Mouse (Mus musculus) C2C12 (cell line): Measurements from ENCODE around the gene Fam198a. TPM values are rescaled to one million over a fixed set of nuclear protein-coding genes. Genes with fewer than 3 reads are reported as not detected.

Source experiments
- H3K27me3 ChIP-seq: one replicate; pipeline ENCODE4 v1.6.1; 2011; ENCODE audit not compliant: control insufficient read depth, insufficient read depth, insufficient read length
- H3K36me3 ChIP-seq: one replicate; pipeline ENCODE4 v1.6.1; 2011; ENCODE audit not compliant: control insufficient read depth, insufficient read depth
- H3K4me3 ChIP-seq: one replicate; pipeline ENCODE4 v1.5.1; 2011; ENCODE audit warnings: mild to moderate bottlenecking, control low read depth; ENCODE audit not compliant: poor library complexity, insufficient read depth, severe bottlenecking
- H3K79me2 ChIP-seq: one replicate; pipeline ENCODE4 v1.6.1; 2011; ENCODE audit not compliant: control insufficient read depth, insufficient read depth
- H3K79me3 ChIP-seq: one replicate; pipeline ENCODE4 v1.6.1; 2011; ENCODE audit warnings: low read depth, control low read depth
- H3ac ChIP-seq: one replicate; pipeline ENCODE3; 2011; ENCODE audit warnings: low read depth; ENCODE audit not compliant: control insufficient read depth, insufficient read length
- CEBPB ChIP-seq: IDR thresholded peaks from one replicate; pipeline ENCODE4 v1.6.1; 2011; ENCODE audit warnings: low read depth, mild to moderate bottlenecking, control low read depth, moderate library complexity
- CTCF ChIP-seq: IDR thresholded peaks from one replicate; pipeline ENCODE4 v1.5.1; 2011; ENCODE audit not compliant: control insufficient read depth, insufficient read depth, insufficient read length
- FOSL1 ChIP-seq: IDR thresholded peaks from one replicate; pipeline ENCODE4 v1.8.0; 2011; ENCODE audit warnings: mild to moderate bottlenecking, low read length; ENCODE audit not compliant: poor library complexity, insufficient read depth, severe bottlenecking
- MAX ChIP-seq: IDR thresholded peaks from one replicate; pipeline ENCODE4 v1.6.1; 2011; ENCODE audit warnings: mild to moderate bottlenecking, control low read depth
- MYOD1 ChIP-seq: IDR thresholded peaks from one replicate; pipeline ENCODE4 v1.6.1; 2011; ENCODE audit warnings: low read depth; ENCODE audit not compliant: control insufficient read depth, insufficient read length
- MYOG ChIP-seq: IDR thresholded peaks from one replicate; pipeline ENCODE4 v1.6.1; 2011; ENCODE audit not compliant: control insufficient read depth, insufficient read length; ENCODE audit errors: extremely low read depth
- USF1 ChIP-seq: IDR thresholded peaks from one replicate; pipeline ENCODE4 v1.6.1; 2011; ENCODE audit warnings: low read depth, mild to moderate bottlenecking, control low read depth, moderate library complexity
- polyA plus RNA-seq: library from polyadenylated mRNA; unstranded; fragments of >200 nt; fragmentation: generic; extraction: Trizol; gene quantifications from one replicate; pipeline ENCODE4 v1.2.1, GENCODE M21; 2012; ENCODE audit warnings: missing spikeins

Gene Fam198a
- polyA plus RNA-seq, 1 experiment: not detected

- H3K79me2 ChIP-seq: no peaks in the 10 kb centered on the region
- H3K79me3 ChIP-seq: no peaks in the 10 kb centered on the region
- no peak overlapping the region for H3K4me3 ChIP-seq
- peaks cover 24% of the 10 kb centered on the region for H3K27me3 ChIP-seq
- no peaks in the 10 kb centered on the region for H3K36me3 ChIP-seq
- TF ChIP-seq CEBPB: no peak
- TF ChIP-seq CTCF: no peak
- TF ChIP-seq FOSL1: no peak
- TF ChIP-seq MYOG: no peak
- H3ac ChIP-seq: no peak overlapping the region
Observed at GRCm38 (mm10) chr9:121934856-121935255, 15.9 kb upstream of the Fam198a start.

GRCm38 (mm10) chr9:121936952-121937351 is 13.8 kb upstream of the Fam198a start:
- no peak overlapping the region for H3K4me3 ChIP-seq
- TF ChIP-seq MAX (no peak), CTCF (no peak), MYOD1 (no peak), CEBPB (no peak), USF1 (no peak), FOSL1 (no peak), MYOG (no peak)
- no peak overlapping the region for H3ac ChIP-seq

GRCm38 (mm10) chr9:121937451-121937864 is 13.3 kb upstream of the Fam198a start:
- no peak overlapping the region for H3ac ChIP-seq
- H3K4me3 ChIP-seq: no peak overlapping the region
- H3K79me2 ChIP-seq: no peaks in the 10 kb centered on the region
- no peak for TF ChIP-seq MYOG
- TF ChIP-seq CTCF: no peak
- TF ChIP-seq CEBPB: no peak
- no peak for TF ChIP-seq USF1
- TF ChIP-seq MAX: no peak
- TF ChIP-seq FOSL1: no peak
- no peak for TF ChIP-seq MYOD1
- H3K36me3 ChIP-seq: no peaks in the 10 kb centered on the region
- H3K79me3 ChIP-seq: no peaks in the 10 kb centered on the region
- peaks cover 34% of the 10 kb centered on the region for H3K27me3 ChIP-seq

More at GRCm38 (mm10) chr9:121936952-121937351, 13.8 kb upstream of the Fam198a start:
- no peaks in the 10 kb centered on the region for H3K36me3 ChIP-seq
- H3K79me3 ChIP-seq: no peaks in the 10 kb centered on the region
- H3K27me3 ChIP-seq: peaks cover 32% of the 10 kb centered on the region
- no peaks in the 10 kb centered on the region for H3K79me2 ChIP-seq

- Histone ChIP-seq H3K79me3 (no peaks in the 10 kb centered on the region), H3K79me2 (no peaks in the 10 kb centered on the region), H3ac (no peak overlapping the region), H3K4me3 (no peak overlapping the region), H3K27me3 (peaks cover 37% of the 10 kb centered on the region), H3K36me3 (no peaks in the 10 kb centered on the region)
- no peak for TF ChIP-seq CEBPB
- TF ChIP-seq MYOG: no peak
- no peak for TF ChIP-seq MYOD1
- no peak for TF ChIP-seq CTCF
- no peak for TF ChIP-seq USF1
- TF ChIP-seq MAX: no peak
- TF ChIP-seq FOSL1: no peak
Observed at GRCm38 (mm10) chr9:121937944-121938355, 12.8 kb upstream of the Fam198a start.

GRCm38 (mm10) chr9:121943005-121943404 is 7.8 kb upstream of the Fam198a start:
- H3K79me2 ChIP-seq: no peaks in the 10 kb centered on the region
- peaks cover 35% of the 10 kb centered on the region for H3K27me3 ChIP-seq
- H3K36me3 ChIP-seq: no peaks in the 10 kb centered on the region
- no peak for TF ChIP-seq CEBPB
- no peak for TF ChIP-seq MAX
- no peak for TF ChIP-seq MYOG
- no peak for TF ChIP-seq USF1
- TF ChIP-seq CTCF: no peak
- TF ChIP-seq MYOD1: no peak
- TF ChIP-seq FOSL1: no peak
- no peak overlapping the region for H3K4me3 ChIP-seq
- H3ac ChIP-seq: no peak overlapping the region
- H3K79me3 ChIP-seq: no peaks in the 10 kb centered on the region

GRCm38 (mm10) chr9:121943628-121944027 is 7.2 kb upstream of the Fam198a start:
- Histone ChIP-seq H3ac (no peak overlapping the region), H3K36me3 (no peaks in the 10 kb centered on the region), H3K79me3 (no peaks in the 10 kb centered on the region), H3K79me2 (no peaks in the 10 kb centered on the region), H3K4me3 (no peak overlapping the region), H3K27me3 (peaks cover 37% of the 10 kb centered on the region)
- TF ChIP-seq FOSL1 (no peak), CEBPB (no peak), MYOG (no peak), CTCF (no peak), MAX (no peak), USF1 (no peak), MYOD1 (no peak)
